Mouse (Mus musculus): ENCODE measurements around the gene Ccdc30.

DNA sequence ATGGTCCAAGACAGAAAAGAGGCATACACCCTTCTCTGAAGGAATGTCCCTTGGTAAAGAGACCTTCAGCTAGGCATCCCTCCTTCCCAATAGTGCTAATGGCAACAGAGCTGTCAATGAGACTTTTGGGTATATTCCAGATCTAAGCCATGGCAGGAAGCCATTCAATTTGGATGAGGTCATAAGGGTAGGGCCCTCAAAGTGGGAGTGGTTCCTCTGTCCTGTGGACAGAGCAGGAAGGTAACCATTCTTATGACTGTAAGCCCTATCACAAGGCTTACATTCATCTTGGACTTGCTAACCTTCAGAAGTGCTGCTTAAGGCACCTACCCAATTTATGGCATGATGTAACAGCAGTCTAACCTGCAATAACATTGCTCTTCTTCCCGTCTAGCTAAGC lies 140.7 kb downstream of the Ccdc30 start:
- no peak for TF ChIP-seq CTCF (conservative IDR thresholded peaks at IDR 0.05; ENCODE audit: low read length)
- no peak for TF ChIP-seq NANOG (IDR thresholded peaks at IDR 0.05; ENCODE audit: borderline replicate concordance, low read length)

All from E14TG2a.4 (cell line).